Mouse (Mus musculus) stomach, embryonic 16.5 days (tissue): ENCODE results near the gene Kcnc1. TPM values are rescaled to one million over a fixed set of nuclear protein-coding genes. Genes with fewer than 3 reads are reported as not detected.

ENCODE experiments used
- ATAC-seq: fragments of 200-750 bp; cut with Nextera tagmentation; 2 replicates; pipeline ENCODE4 v1.8.0; 2017; ENCODE audit warnings: moderate number of reproducible peaks, moderate TSS enrichment; ENCODE audit not compliant: insufficient read depth, low FRiP score
- H3K27ac ChIP-seq: fragments of 300-500 bp; sonication (generic); 2 replicates; pipeline ENCODE4 v1.5.1; 2014; ENCODE audit warnings: low read length
- H3K27me3 ChIP-seq: fragments of 300-500 bp; sonication (generic); 2 replicates; pipeline ENCODE4 v1.6.1; 2014; ENCODE audit warnings: low read length, control low read depth, mixed read lengths; ENCODE audit not compliant: control insufficient read depth, insufficient read depth
- H3K36me3 ChIP-seq: fragments of 300-500 bp; sonication (generic); 2 replicates; pipeline ENCODE4 v1.6.1; 2014; ENCODE audit warnings: low read length; ENCODE audit not compliant: control insufficient read depth, insufficient read depth
- H3K4me1 ChIP-seq: fragments of 300-500 bp; sonication (generic); 2 replicates; pipeline ENCODE4 v1.6.1; 2014; ENCODE audit warnings: low read length, control low read depth, mixed read lengths; ENCODE audit not compliant: control insufficient read depth, insufficient read depth
- H3K4me2 ChIP-seq: fragments of 300-500 bp; sonication (generic); 2 replicates; pipeline ENCODE4 v1.6.1; 2014; ENCODE audit warnings: low read depth, low read length, mixed read lengths
- H3K4me3 ChIP-seq: fragments of 300-500 bp; sonication (generic); replicated peaks from 2 replicates; pipeline ENCODE4 v1.5.1; 2014; ENCODE audit warnings: mild to moderate bottlenecking, low read length
- H3K9ac ChIP-seq: fragments of 300-500 bp; sonication (generic); 2 replicates; pipeline ENCODE4 v1.6.1; 2014; ENCODE audit warnings: low read length
- H3K9me3 ChIP-seq: fragments of 300-500 bp; sonication (generic); replicated peaks from 2 replicates; pipeline ENCODE4 v1.6.1; 2016; ENCODE audit warnings: low read length, control low read depth; ENCODE audit not compliant: control insufficient read depth
- WGBS: fragments of 180-500 bp; shearing (Covaris S2); extraction: QIAGEN DNeasy Blood & Tissue Kit; methylation state at CpG from one replicate; pipeline ENCODE4 v1.1.7; 2014; 5-methylcytosine and 5-hydroxymethylcytosine counted together
- polyA plus RNA-seq: library from polyadenylated mRNA; unstranded; fragments of >200 nt; fragmentation: Nextera tagmentation; extraction: Ambion mirVana; gene quantifications from 2 replicates; pipeline ENCODE4 v1.2.1, GENCODE M21; 2015

The Kcnc1 gene
- polyA plus RNA-seq, 1 experiment from 2014 or later = 0.23 TPM

DNA sequence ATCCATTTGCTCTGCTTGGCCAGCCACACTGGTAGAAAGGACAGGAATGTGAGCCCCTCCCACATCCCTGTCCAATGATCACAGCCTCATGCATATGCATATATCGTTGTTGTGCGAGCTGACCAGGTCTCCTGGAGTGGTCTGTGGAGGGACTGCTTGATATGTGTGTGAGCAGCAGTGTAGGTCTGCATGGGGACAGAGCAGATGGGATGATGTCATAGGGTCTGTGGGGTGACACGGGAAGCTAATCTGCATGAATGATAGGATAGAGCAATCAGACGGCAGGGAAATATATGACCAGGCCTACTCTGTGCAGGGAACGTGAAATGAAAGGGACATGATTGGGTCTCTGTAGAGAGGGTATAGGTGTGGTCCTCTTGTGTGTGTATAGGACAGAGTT lies 37.6 kb downstream of the Kcnc1 start:
- no peaks in the 10 kb centered on the region for H3K27me3 ChIP-seq
- H3K4me1 ChIP-seq = no peaks in the 10 kb centered on the region
- no peak overlapping the region for H3K4me3 ChIP-seq
- no peaks in the 10 kb centered on the region for H3K36me3 ChIP-seq
- H3K9ac ChIP-seq = no peak overlapping the region
- no peak overlapping the region for H3K27ac ChIP-seq
- no peaks in the 10 kb centered on the region for H3K9me3 ChIP-seq
- no peak for ATAC-seq
- 62% methylated on average over 5 of the region's 5 CpGs for WGBS
- H3K4me2 ChIP-seq = no peak overlapping the region

DNA sequence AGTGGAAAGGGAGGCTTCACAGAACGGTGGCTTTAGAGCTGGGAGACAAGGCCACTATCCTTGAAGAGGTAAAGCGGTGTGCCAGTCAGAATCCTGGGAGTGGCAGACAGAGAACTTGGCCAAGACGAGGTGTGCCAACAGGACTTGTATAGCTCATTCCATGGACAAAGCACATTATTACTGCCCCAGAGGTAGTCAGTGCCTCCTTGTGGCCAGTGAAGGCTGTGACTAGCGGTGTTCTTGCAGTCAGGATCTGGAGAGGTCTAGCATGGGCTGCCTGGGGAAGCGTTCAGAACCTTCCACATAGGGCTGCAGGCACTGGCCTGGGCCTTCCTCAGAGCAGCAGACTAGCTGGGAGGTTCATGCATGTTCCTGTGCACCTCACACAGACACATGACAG lies 39.5 kb downstream of the Kcnc1 start:
- WGBS = 90% methylated on average over 5 of the region's 5 CpGs
- no peak for ATAC-seq
- H3K27ac ChIP-seq = no peak overlapping the region

DNA sequence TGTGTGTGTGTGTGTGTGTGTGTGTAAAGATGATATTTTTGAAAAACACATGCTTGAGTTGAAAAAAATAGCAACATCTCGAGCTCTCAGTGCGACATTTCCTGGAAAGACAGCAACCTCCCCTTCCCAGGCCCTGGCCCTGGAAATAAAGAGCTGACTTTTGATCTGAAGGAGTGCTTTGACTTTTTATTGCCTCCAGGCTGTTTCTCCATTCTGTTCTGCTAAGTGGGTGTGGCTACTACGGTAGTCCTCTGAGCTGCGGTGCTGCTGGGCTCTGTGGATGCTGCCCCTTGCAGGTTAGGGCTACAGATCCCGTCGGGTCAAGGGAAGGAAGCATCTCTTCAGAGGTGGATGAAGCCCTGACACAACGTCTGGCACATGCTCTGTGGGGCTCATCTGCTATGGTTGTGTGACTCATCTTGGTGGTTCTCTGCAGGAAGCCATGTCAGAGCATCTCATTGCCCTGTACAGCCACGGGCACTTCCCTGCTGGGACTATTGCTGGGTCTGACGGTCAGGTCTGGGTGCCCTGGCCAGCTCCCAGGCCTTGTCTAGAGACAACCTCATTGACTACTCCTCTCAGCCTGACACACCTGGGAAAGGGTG lies 42.3 kb downstream of the Kcnc1 start:
- ATAC-seq = no peak
- no peak overlapping the region for H3K4me3 ChIP-seq
- H3K4me2 ChIP-seq = no peak overlapping the region
- H3K27ac ChIP-seq = no peak overlapping the region
- no peak overlapping the region for H3K9ac ChIP-seq
- no peaks in the 10 kb centered on the region for H3K4me1 ChIP-seq
- no peaks in the 10 kb centered on the region for H3K9me3 ChIP-seq
- H3K36me3 ChIP-seq = no peaks in the 10 kb centered on the region
- H3K27me3 ChIP-seq = no peaks in the 10 kb centered on the region
- WGBS = 52% methylated on average over 9 of the region's 9 CpGs

More for the DNA sequence above, 39.5 kb downstream of the Kcnc1 start:
- Histone ChIP-seq H3K4me3 (no peak overlapping the region), H3K27me3 (no peaks in the 10 kb centered on the region), H3K9ac (no peak overlapping the region), H3K4me1 (no peaks in the 10 kb centered on the region), H3K4me2 (no peak overlapping the region), H3K36me3 (no peaks in the 10 kb centered on the region), H3K9me3 (no peaks in the 10 kb centered on the region)

DNA sequence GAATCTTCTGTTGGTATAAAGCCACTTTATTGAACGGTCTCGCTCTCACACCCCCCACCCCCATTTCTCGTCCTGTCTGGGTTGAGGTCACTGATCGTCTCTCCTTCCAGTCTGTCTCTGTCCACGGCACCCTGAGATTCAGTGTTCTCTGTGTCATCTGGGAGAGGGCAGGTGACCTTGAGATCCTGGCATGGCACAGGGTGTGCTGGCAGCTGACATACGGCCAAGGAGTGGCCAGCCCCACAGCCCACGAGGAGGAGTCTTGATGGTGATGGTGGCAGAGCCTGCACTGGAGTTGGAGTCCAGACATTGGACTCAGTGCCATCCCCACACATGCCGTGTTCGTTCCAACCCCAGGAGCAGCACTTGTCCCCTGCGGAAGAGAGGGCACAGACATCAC lies 46.9 kb downstream of the Kcnc1 start:
- Histone ChIP-seq H3K9ac (no peak overlapping the region), H3K27ac (no peak overlapping the region), H3K36me3 (no peaks in the 10 kb centered on the region), H3K9me3 (no peaks in the 10 kb centered on the region), H3K4me2 (no peak overlapping the region), H3K4me3 (no peak overlapping the region), H3K4me1 (no peaks in the 10 kb centered on the region), H3K27me3 (no peaks in the 10 kb centered on the region)
- WGBS = 85% methylated on average over 10 of the region's 10 CpGs
- no peak for ATAC-seq

DNA sequence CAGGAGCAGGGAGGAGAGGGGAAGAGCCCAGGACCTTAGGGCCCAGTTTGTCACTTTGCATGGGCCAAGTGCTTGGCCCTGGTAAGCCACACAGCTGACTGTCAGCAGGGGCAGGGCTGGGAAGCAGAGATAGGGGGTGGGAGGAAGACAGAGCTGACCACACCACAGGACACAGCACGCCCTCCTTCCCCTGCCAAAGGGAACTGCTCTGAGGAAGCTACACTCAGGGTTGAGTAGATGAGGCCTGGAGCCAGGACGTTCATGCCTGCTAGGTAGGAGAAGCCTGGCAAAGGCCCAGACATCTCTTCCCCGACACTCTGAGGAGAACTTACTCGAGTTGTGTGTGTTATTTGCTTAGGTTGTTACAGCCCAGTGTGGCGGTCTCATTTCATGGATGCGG lies 49.6 kb downstream of the Kcnc1 start:
- Histone ChIP-seq H3K4me3 (no peak overlapping the region), H3K36me3 (no peaks in the 10 kb centered on the region), H3K4me2 (no peak overlapping the region), H3K9ac (no peak overlapping the region), H3K4me1 (no peaks in the 10 kb centered on the region), H3K9me3 (no peaks in the 10 kb centered on the region), H3K27me3 (no peaks in the 10 kb centered on the region), H3K27ac (no peak overlapping the region)
- no peak for ATAC-seq
- whole genome bisulfite sequencing = 76% methylated on average over 6 of the region's 6 CpGs

DNA sequence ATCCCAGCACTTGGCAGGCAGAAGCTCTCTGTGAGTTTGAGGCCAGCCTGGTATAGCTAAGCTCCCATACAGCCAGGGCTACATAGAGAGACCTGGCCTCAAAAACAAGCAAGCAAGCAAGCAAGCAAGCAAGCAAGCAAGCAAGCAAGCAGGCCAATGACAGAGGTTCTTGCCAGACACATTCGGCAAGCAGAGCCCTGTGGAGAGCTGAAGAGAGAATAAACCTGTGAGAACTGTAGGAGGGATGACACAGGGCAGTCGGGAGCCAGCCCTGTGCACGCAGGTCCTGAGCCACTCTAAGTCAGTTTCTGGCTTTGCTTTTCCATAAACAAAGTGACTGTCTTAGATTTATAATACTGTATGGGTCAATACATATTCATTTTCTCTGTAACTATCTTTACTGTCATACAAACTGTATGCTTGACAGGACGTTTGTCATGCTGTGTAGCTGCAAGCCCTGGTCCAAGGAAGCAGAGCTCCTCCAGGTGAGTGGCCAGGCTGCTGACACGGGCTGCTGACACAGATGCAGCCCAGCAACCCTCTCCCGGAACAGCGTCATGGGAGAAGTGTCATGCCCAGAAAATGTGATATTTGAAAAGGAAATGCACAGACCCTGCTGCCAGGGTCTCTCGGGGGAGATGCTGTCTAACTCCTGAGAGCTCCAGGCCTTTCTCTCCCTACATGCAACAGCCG lies 51.3 kb downstream of the Kcnc1 start:
- no peak overlapping the region for H3K27ac ChIP-seq
- H3K36me3 ChIP-seq = no peaks in the 10 kb centered on the region
- no peak overlapping the region for H3K9ac ChIP-seq
- H3K4me3 ChIP-seq = no peak overlapping the region
- H3K27me3 ChIP-seq = no peaks in the 10 kb centered on the region
- H3K9me3 ChIP-seq = no peaks in the 10 kb centered on the region
- ATAC-seq = no peak
- H3K4me1 ChIP-seq = no peaks in the 10 kb centered on the region
- no peak overlapping the region for H3K4me2 ChIP-seq
- WGBS = 39% methylated on average over 9 of the region's 9 CpGs

DNA sequence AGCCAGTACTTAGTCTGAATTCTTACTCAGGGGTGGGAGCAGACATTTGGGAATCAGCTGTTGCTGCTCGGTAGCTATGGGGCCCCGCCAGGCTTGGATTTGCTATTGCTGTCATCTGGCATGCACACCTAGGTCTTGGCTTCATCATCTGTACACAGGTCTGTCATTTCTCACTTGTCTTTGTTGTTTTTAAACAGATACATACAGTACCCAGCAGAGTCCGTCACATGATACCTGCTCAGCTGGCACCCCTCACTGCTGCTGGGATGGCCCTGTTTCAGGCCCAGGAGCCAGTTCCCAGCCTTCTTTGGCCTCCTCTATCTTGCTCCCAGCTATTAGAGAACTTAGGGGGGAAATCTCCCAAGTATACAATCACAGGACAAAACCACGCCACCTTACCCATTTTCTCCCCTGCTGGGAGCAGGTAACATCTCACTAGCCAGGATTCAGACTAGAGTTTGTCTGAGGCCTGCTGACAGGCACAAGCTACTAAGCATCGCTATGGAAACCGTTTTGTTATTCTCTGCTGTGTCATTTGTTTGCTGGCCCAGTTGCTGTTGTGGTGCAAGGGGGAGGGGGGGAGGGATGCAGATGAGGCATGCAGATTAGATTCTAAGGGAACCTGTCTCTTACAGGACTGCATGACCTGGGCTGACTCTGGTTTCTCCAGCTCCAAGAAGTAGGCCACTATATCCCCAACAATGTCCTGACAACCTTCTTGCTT lies 52.8 kb downstream of the Kcnc1 start:
- Histone ChIP-seq H3K36me3 (no peaks in the 10 kb centered on the region), H3K9me3 (no peaks in the 10 kb centered on the region), H3K4me2 (no peak overlapping the region), H3K9ac (no peak overlapping the region), H3K27ac (no peak overlapping the region), H3K4me3 (no peak overlapping the region), H3K27me3 (no peaks in the 10 kb centered on the region), H3K4me1 (no peaks in the 10 kb centered on the region)
- ATAC-seq = no peak
- WGBS = 50% methylated on average over 6 of the region's 6 CpGs

DNA sequence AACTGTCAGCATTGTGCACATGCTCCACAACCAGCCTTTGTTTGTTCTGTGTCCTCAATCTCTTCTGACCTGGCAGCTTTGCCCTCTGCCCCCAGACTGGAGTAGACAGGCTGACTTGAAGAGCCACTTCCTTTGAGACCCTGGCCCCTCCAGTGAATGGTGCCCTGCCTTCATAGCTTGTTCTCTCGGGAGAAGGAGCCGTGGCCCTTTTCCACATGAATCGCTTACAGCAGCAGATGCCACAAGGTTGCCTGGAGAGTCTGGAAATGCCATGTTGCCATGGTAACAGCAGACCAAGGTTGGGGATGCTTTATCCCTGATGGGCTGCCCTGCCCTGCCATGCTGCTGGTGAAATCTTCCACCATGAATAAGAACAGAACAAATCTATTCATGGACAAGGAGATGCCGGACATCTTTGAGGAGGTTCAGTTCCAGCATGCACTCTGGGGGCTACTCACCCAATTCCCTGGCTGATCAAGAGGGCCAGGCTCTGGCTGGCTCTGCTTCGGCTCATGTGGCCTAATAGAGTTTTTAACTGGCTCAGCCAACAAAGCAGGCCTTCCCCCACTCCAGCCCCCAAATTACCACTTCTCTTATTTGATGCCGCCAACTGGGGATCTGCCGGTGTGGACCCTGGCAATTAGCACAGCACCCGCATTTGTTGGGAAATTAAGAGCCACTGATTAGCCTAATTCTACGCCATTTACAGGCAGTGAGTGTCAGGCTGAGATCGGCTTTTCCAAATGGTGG lies 57.8 kb downstream of the Kcnc1 start:
- Histone ChIP-seq H3K36me3 (no peaks in the 10 kb centered on the region), H3K27ac (no peak overlapping the region), H3K4me1 (no peaks in the 10 kb centered on the region), H3K4me3 (no peak overlapping the region), H3K4me2 (no peak overlapping the region), H3K9ac (no peak overlapping the region), H3K9me3 (no peaks in the 10 kb centered on the region), H3K27me3 (no peaks in the 10 kb centered on the region)
- 52% methylated on average over 10 of the region's 10 CpGs for WGBS
- ATAC-seq = no peak

DNA sequence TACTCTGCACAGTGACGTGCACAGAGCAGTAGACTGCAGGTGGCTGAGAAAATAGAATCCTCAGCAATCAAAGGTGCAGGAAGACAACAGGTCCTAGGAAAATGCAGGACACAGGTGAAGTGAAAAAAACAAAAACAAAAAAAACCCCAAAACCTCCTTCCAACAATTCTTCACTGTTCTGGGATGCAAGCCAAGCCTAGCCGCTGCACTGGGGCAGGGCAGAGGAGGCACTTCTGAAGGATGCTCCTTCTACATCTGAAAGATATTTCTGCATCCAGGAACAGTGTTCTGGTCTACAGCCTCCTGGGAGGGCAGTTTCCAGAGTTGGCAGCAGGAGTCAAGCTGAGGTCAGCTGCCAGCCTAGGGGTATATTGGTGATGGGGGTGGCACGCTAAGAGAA lies 61.6 kb downstream of the Kcnc1 start:
- no peak overlapping the region for H3K27ac ChIP-seq
- H3K4me3 ChIP-seq = no peak overlapping the region
- no peaks in the 10 kb centered on the region for H3K4me1 ChIP-seq
- H3K9ac ChIP-seq = no peak overlapping the region
- H3K36me3 ChIP-seq = no peaks in the 10 kb centered on the region
- no peak overlapping the region for H3K4me2 ChIP-seq
- no peak for ATAC-seq
- H3K27me3 ChIP-seq = no peaks in the 10 kb centered on the region
- WGBS = 69% methylated on average over 3 of the region's 3 CpGs
- no peaks in the 10 kb centered on the region for H3K9me3 ChIP-seq
